8 mouse cellular contexts compared by ENCODE assay signal in the genomic region with DNA sequence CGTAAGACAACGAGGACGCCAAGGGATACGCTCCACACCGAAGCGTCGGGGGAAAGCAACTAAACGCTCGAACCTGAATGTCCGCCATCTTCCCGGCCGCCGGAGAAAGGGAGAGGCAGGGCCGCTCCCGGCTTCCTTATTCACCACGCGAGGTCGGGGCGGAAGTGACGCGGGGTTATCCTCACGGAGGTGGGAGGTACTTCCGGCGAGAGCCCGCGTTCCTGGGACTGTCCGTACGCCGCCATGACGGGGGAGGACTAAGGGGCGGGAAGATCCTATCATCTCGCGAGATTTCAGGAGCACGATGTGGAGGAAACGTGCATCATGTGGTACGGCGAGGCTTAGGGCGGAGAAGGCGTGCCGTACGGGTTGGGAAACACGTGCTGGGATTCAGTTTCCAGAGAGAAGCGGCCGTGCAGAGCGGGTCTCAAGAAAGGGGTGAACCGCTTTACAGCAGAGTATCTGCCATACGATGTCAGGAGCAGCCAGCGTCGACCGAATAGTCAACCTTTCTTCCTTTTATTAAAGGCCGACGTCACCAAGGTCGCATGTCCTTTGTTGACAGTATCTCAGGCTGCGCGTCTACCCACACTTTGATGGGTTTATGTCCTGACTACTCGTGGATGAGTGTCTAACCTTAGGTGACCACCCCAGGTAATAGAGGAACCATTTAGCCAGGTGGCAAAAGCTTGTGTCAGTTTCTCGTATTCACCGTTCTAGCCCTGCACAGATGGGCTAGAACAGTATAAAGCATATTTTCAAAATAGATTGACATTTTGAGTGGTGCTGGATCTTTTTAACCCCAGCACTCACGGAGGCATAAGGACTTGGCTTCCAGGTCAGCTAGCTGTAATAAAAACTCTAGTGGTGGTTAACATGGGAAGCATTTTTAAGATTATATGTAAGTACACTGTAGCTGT. TPM values are rescaled to one million over a fixed set of nuclear protein-coding genes. Genes with fewer than 3 reads are reported as not detected.
A peak's percentile ranks its signal among the peaks of the same experiment; 100 is the strongest.
DNase-seq lines count a peak whose midpoint lies in the region; ATAC-seq and TF ChIP-seq lines count a peak whose summit lies in the region.

A gene (minus strand): TSS at position 216 of the 920 bp plus-strand sequence.

- peak; percentile 85 for ATAC-seq in forebrain, postnatal 0 days
- ATAC-seq in lung, embryonic 15.5 days (ENCODE audit: borderline replicate concordance, extremely low read depth, low FRiP score, low TSS enrichment), result peak; percentile 86

- no peaks in the 10 kb centered on the region for H3K9me3 ChIP-seq in MEL (replicated peaks; ENCODE audit: insufficient read depth, low read length)
- no peaks in the 10 kb centered on the region for H3K9me3 ChIP-seq in forebrain, postnatal 0 days (ENCODE audit: low read length)
- no peaks in the 10 kb centered on the region for H3K9me3 ChIP-seq in lung, embryonic 15.5 days

- H3K4me1 ChIP-seq in MEL (ENCODE audit: control insufficient read depth in 1 of 2, insufficient read depth in 2 of 2, low read length in 2 of 2), result peaks cover 0 to 22% of the 10 kb centered on the region in 2 experiments; a peak in 2 of 4 replicates
- peaks cover 7% of the 10 kb centered on the region; the same call in 1 of the 2 replicates for H3K4me1 ChIP-seq in cerebellum, adult 2 months (ENCODE audit: control insufficient read depth, insufficient read depth, low read length)
- H3K4me1 ChIP-seq in forebrain, postnatal 0 days (ENCODE audit: insufficient read depth), result peaks cover 11% of the 10 kb centered on the region
- H3K4me1 ChIP-seq in lung, embryonic 15.5 days, result peaks cover 53% of the 10 kb centered on the region

- peak; percentile 66 to 92; a peak in 3 of 4 replicates for TF ChIP-seq POLR2A in MEL (IDR thresholded peaks at IDR 0.05; ENCODE audit: control insufficient read depth in 1 of 2, insufficient read depth in 1 of 2, low read depth in 1 of 2, low read length in 2 of 2, poor library complexity in 1 of 2)
- peak; percentile 63; the same call in 1 of the 2 replicates for TF ChIP-seq POLR2A in cerebellum, adult 2 months (IDR thresholded peaks at IDR 0.05; ENCODE audit: borderline replicate concordance, insufficient read depth, low read length)

- H3K9ac ChIP-seq in MEL (ENCODE audit: control insufficient read depth, low read depth, low read length, poor library complexity, severe bottlenecking), result peak within 1 kb of the TSS; percentile 97
- peak within 1 kb of the TSS; percentile 99 for H3K9ac ChIP-seq in forebrain, postnatal 0 days
- H3K9ac ChIP-seq in lung, embryonic 15.5 days, result peak within 1 kb of the TSS; percentile 97

- H3K36me3 ChIP-seq in MEL (ENCODE audit: control insufficient read depth in 1 of 2, insufficient read depth in 2 of 2, low read length in 2 of 2), result peaks cover 14 to 17% of the 10 kb centered on the region in 2 experiments
- H3K36me3 ChIP-seq in forebrain, postnatal 0 days (ENCODE audit: insufficient read depth), result peaks cover 60% of the 10 kb centered on the region
- H3K36me3 ChIP-seq in lung, embryonic 15.5 days, result peaks cover 57% of the 10 kb centered on the region

- TF ChIP-seq CTCF in MEL (IDR thresholded peaks at IDR 0.05 in 2 of 3, conservative IDR thresholded peaks at IDR 0.05 in 1 of 3; ENCODE audit: control insufficient read depth in 1 of 3, insufficient read depth in 1 of 3, low read depth in 2 of 3, low read length in 3 of 3, poor library complexity in 1 of 3, severe bottlenecking in 1 of 3), result peak in 1 of 3 experiments; percentile 35; a peak in 2 of 6 replicates
- no peak for TF ChIP-seq CTCF in cerebellum, adult 2 months (IDR thresholded peaks at IDR 0.05; ENCODE audit: borderline replicate concordance, insufficient read depth, low read depth, low read length)
- TF ChIP-seq CTCF in forebrain, postnatal 0 days (IDR thresholded peaks at IDR 0.05; ENCODE audit: low read depth), result no peak; the same call in none of the 2 replicates

- 1% methylated on average over 59 of the region's 59 CpGs for WGBS in cerebellum, adult 2 months
- WGBS in forebrain, postnatal 0 days, result 2% methylated on average over 59 of the region's 59 CpGs
- under 1% methylated on average over 59 of the region's 59 CpGs for WGBS in lung, embryonic 15.5 days

- no peak for TF ChIP-seq EP300 in MEL (IDR thresholded peaks at IDR 0.05; ENCODE audit: low read depth in 1 of 2, low read length in 2 of 2)

- TF ChIP-seq RAD21 in MEL (IDR thresholded peaks at IDR 0.05; ENCODE audit: low read depth, low read length), result no peak

- peak within 1 kb of the TSS; percentile 93 for H3K27ac ChIP-seq in MEL (ENCODE audit: control insufficient read depth, low read depth, low read length)
- peak within 1 kb of the TSS; percentile 49 for H3K27ac ChIP-seq in cerebellum, adult 2 months (ENCODE audit: insufficient read depth, low read length)
- peak within 1 kb of the TSS; percentile 92 for H3K27ac ChIP-seq in forebrain, postnatal 0 days (ENCODE audit: low read depth, low read length)
- peak within 1 kb of the TSS; percentile 88 for H3K27ac ChIP-seq in lung, embryonic 15.5 days

- H3K4me3 ChIP-seq in MEL (ENCODE audit: control insufficient read depth in 1 of 2, insufficient read depth in 1 of 2, low read depth in 2 of 2, low read length in 2 of 2), result peak within 1 kb of the TSS; percentile 68 to 87
- peak within 1 kb of the TSS; percentile 81 for H3K4me3 ChIP-seq in cerebellum, adult 2 months (replicated peaks; ENCODE audit: insufficient read depth, low read depth, low read length)
- peak within 1 kb of the TSS; percentile 86 for H3K4me3 ChIP-seq in forebrain, postnatal 0 days (ENCODE audit: low read depth, low read length)
- peak within 1 kb of the TSS; percentile 91 for H3K4me3 ChIP-seq in lung, embryonic 15.5 days

- no peaks in the 10 kb centered on the region for H3K27me3 ChIP-seq in MEL (ENCODE audit: control insufficient read depth in 1 of 2, insufficient read depth in 2 of 2, low read length in 2 of 2)
- no peaks in the 10 kb centered on the region for H3K27me3 ChIP-seq in cerebellum, adult 2 months (ENCODE audit: control insufficient read depth, insufficient read depth, low read length)
- H3K27me3 ChIP-seq in forebrain, postnatal 0 days (ENCODE audit: insufficient read depth, low read length), result no peaks in the 10 kb centered on the region
- H3K27me3 ChIP-seq in lung, embryonic 15.5 days, result no peaks in the 10 kb centered on the region

- DNase-seq in MEL (ENCODE audit: low read depth, low spot score), result peak; percentile 100
- DNase-seq in cerebellum, adult 2 months, result peak; percentile 99
- peak; percentile 100 for DNase-seq in forebrain, postnatal 0 days
- DNase-seq in heart, postnatal 4 days, result peak; percentile 99
- DNase-seq in layer of hippocampus, adult 8-10 months (ENCODE audit: low spot score in 2 of 2), result peak; percentile 98 to 99
- DNase-seq in ovary, adult 18-20 months (ENCODE audit: low spot score), result peak; percentile 98
- peak; percentile 100 for DNase-seq in thymus, postnatal 0 days (ENCODE audit: low spot score)

- H3K79me2 ChIP-seq in MEL (ENCODE audit: control insufficient read depth, insufficient read depth, low read length, poor library complexity), result peaks cover 63% of the 10 kb centered on the region

- H3K4me2 ChIP-seq in forebrain, postnatal 0 days (ENCODE audit: low read depth), result peak within 1 kb of the TSS; percentile 91
- H3K4me2 ChIP-seq in lung, embryonic 15.5 days, result peak within 1 kb of the TSS; percentile 61

TF ChIP-seq in MEL, 35 proteins besides CTCF, POLR2A, EP300 and RAD21:
- TF ChIP-seq MAZ (IDR thresholded peaks at IDR 0.05; ENCODE audit: low read depth, low read length) (no peak), TBP (IDR thresholded peaks at IDR 0.05; ENCODE audit: low read depth, low read length) (peak; percentile 83), POLR2AphosphoS5 (IDR thresholded peaks at IDR 0.05; ENCODE audit: borderline replicate concordance, low read depth, low read length) (peak; percentile 86; the same call in 1 of the 2 replicates)

RNA-seq across cellular contexts. Expression of the gene that starts here (rescaled TPM):
- 2,482 and 2,708 TPM in 2 replicates for total RNA-seq in MEL (2012; rRNA removed)
- 1,000 to 10,000 TPM; 3,189 to 5,434 TPM for polyA plus RNA-seq in MEL (2012; ENCODE audit: insufficient read depth in 1 of 2, insufficient read length in 2 of 2, low read depth in 1 of 2, low replicate concordance in 2 of 2, missing spikeins in 1 of 2)
- polyA plus RNA-seq in cerebellum, adult 2 months (2012; rRNA removed), result 392 and 433 TPM in 2 replicates
- 974 and 1,229 TPM in 2 replicates for total RNA-seq in forebrain, postnatal 0 days (2014; rRNA removed)
- polyA plus RNA-seq in forebrain, postnatal 0 days (2015; fragmentation: Nextera tagmentation; extraction: Ambion mirVana), result 814 and 982 TPM in 2 replicates
- total RNA-seq in heart, postnatal 4 days (2021), result 100 to 1,000 TPM; 846 to 864 TPM
- 100 to 1,000 TPM; 439 to 619 (median 513) TPM for total RNA-seq in layer of hippocampus, adult 8-10 months (2022)
- polyA plus RNA-seq in lung, embryonic 15.5 days (2015; fragmentation: Nextera tagmentation; extraction: Ambion mirVana), result 1,432 and 1,559 TPM in 2 replicates
- polyA plus RNA-seq in thymus, postnatal 0 days (2015; fragmentation: Nextera tagmentation; extraction: Ambion mirVana), result 2,260 and 2,287 TPM in 2 replicates

Comparison
In these comparisons a context has a peak if more than half of its experiments do, and no peak if none do; other contexts are left out.
1. Peak in every context shown above with its lines: DNase-seq, ATAC-seq, H3K4me3 ChIP-seq and H3K27ac ChIP-seq.